Mouse (Mus musculus) CH12.LX (cell line): ENCODE data around the gene Npas3. TPM values are rescaled to one million over a fixed set of nuclear protein-coding genes. Genes with fewer than 3 reads are reported as not detected.

ENCODE experiments used
- DNase-seq: peaks from one replicate; pipeline ENCODE4 v3.0.0-alpha.2; 2013; ENCODE audit errors: extremely low read depth
- H3K27ac ChIP-seq: 2 replicates; pipeline ENCODE4 v1.5.1; 2012; ENCODE audit warnings: low read depth, mild to moderate bottlenecking, control low read depth, moderate library complexity; ENCODE audit not compliant: insufficient read depth
- H3K27me3 ChIP-seq: replicated peaks from 2 replicates; pipeline ENCODE3; 2012; ENCODE audit warnings: inconsistent platforms
- H3K36me3 ChIP-seq, 2 experiments: replicated peaks in 1 of 2; 2 replicates each; pipeline versions ENCODE3 to v1.6.1; 2012; ENCODE audit warnings: inconsistent platforms in 1 of 2, low read length in 1 of 2, mild to moderate bottlenecking in 1 of 2, mixed read lengths in 1 of 2, moderate library complexity in 1 of 2; ENCODE audit not compliant: control insufficient read depth in 1 of 2, insufficient read depth in 1 of 2
- H3K4me1 ChIP-seq, 2 experiments: 2 replicates each; pipeline ENCODE4 v1.6.1; 2012; ENCODE audit warnings: inconsistent platforms in 1 of 2, moderate library complexity in 1 of 2; ENCODE audit not compliant: insufficient read depth in 2 of 2, control insufficient read depth in 1 of 2
- H3K4me2 ChIP-seq: 2 replicates; pipeline ENCODE4 v1.6.1; 2012; ENCODE audit warnings: low read depth, mild to moderate bottlenecking, control low read depth; ENCODE audit not compliant: poor library complexity, insufficient read depth, severe bottlenecking
- H3K4me3 ChIP-seq, 3 experiments: fragments of 150-350 bp in 1 of 3; sonication (generic) in 1 of 3; replicated peaks in 1 of 3; 2 replicates each; pipeline versions ENCODE3 to v1.5.1; 2011 to 2012; ENCODE audit warnings: low read depth in 2 of 3, low read length in 2 of 3, mild to moderate bottlenecking in 2 of 3, moderate library complexity in 2 of 3, control low read depth in 1 of 3, improper control_type of control experiment in 1 of 3, inconsistent platforms in 1 of 3, mixed read lengths in 1 of 3; ENCODE audit not compliant: poor library complexity in 1 of 3
- H3K79me2 ChIP-seq: replicated peaks from 2 replicates; pipeline ENCODE4 v1.6.1; 2012; ENCODE audit warnings: mild to moderate bottlenecking, moderate library complexity; ENCODE audit not compliant: control insufficient read depth, poor library complexity, insufficient read depth, severe bottlenecking; ENCODE audit errors: extremely low read depth
- H3K9ac ChIP-seq: 2 replicates; pipeline ENCODE4 v1.6.1; 2012; ENCODE audit warnings: low read depth, mild to moderate bottlenecking, control low read depth, moderate library complexity; ENCODE audit not compliant: insufficient read depth
- H3K9me3 ChIP-seq: replicated peaks from 2 replicates; pipeline ENCODE3; 2012; ENCODE audit warnings: low read length, inconsistent platforms, mixed read lengths
- E2F4 ChIP-seq: IDR thresholded peaks from 2 replicates; pipeline ENCODE4 v1.6.1; 2011; ENCODE audit warnings: low read depth, low read length, improper control_type of control experiment; ENCODE audit not compliant: insufficient replicate concordance
- EP300 ChIP-seq: IDR thresholded peaks from 2 replicates; pipeline ENCODE4 v1.6.1; 2011; ENCODE audit warnings: low read length, improper control_type of control experiment
- ETS1 ChIP-seq: conservative IDR thresholded peaks from 2 replicates; pipeline ENCODE4 v1.6.1; 2012; ENCODE audit warnings: low read depth, mild to moderate bottlenecking, inconsistent platforms, low read length, improper control_type of control experiment, moderate library complexity
- GABPA ChIP-seq: IDR thresholded peaks from 2 replicates; pipeline ENCODE4 v1.6.1; 2012; ENCODE audit warnings: low read depth, low read length, improper control_type of control experiment, inconsistent platforms; ENCODE audit not compliant: insufficient replicate concordance
- HCFC1 ChIP-seq: IDR thresholded peaks from 2 replicates; pipeline ENCODE4 v1.6.1; 2012; ENCODE audit warnings: low read depth, mild to moderate bottlenecking, inconsistent platforms, low read length, improper control_type of control experiment
- IRF4 ChIP-seq: IDR thresholded peaks from 2 replicates; pipeline ENCODE4 v1.6.1; 2014; ENCODE audit warnings: low read depth, mild to moderate bottlenecking, inconsistent platforms, low read length, improper control_type of control experiment
- MYC ChIP-seq: IDR thresholded peaks from 2 replicates; pipeline ENCODE4 v1.6.1; 2011; ENCODE audit warnings: low read depth, mild to moderate bottlenecking, improper control_type of control experiment, low read length
- PAX5 ChIP-seq: IDR thresholded peaks from 2 replicates; pipeline ENCODE4 v1.6.1; 2012; ENCODE audit warnings: low read length, inconsistent platforms, mixed read lengths
- POLR2AphosphoS2 ChIP-seq: IDR thresholded peaks from 2 replicates; pipeline ENCODE4 v1.6.1; 2011; ENCODE audit warnings: low read depth, low read length, improper control_type of control experiment
- USF2 ChIP-seq: conservative IDR thresholded peaks from 2 replicates; pipeline ENCODE4 v1.6.1; 2011; ENCODE audit warnings: low read depth, low read length, improper control_type of control experiment
- dilution Hi-C: fragments of 300-500 bp; cut with MboI; formaldehyde crosslinking; loops from 2 replicates; pipeline ENCODE4 v1.14.3; 2020; ENCODE audit warnings: low sequenced_read_pairs; ENCODE audit not compliant: extremely low pct_unique_long_range_greater_than_20kb, extremely low pct_ligation_motif_present
- in situ Hi-C: fragments of 300-500 bp; cut with MboI; formaldehyde crosslinking; loops from 3 replicates; pipeline ENCODE4 v1.14.3; 2019; ENCODE audit warnings: low sequenced_read_pairs, low pct_ligation_motif_present, low pct_unique_long_range_greater_than_20kb, mixed read lengths
- polyA plus RNA-seq: library from polyadenylated mRNA; unstranded; fragments of >175 nt; gene quantifications from 2 replicates; pipeline ENCODE4 v1.2.1, GENCODE M21; 2012; ENCODE audit warnings: low read depth; ENCODE audit not compliant: insufficient read length
- total RNA-seq, 2 experiments: library from RNA; depleted of rRNA; stranded (reverse); fragments of 300-350 nt in 1 of 2; fragments of >200 nt in 1 of 2; gene quantifications; 2 replicates each; pipeline ENCODE4 v1.2.3; 2012 to 2014

The Npas3 gene
- total and polyA plus RNA-seq, 3 experiments, result 0.13 TPM; not detected in 1

GRCm38 (mm10) chr12:53423631-53424030 is 175.2 kb downstream of the Npas3 start:
- Histone ChIP-seq H3K36me3 (no peaks in the 10 kb centered on the region), H3K79me2 (no peaks in the 10 kb centered on the region), H3K9ac (no peak overlapping the region), H3K9me3 (no peaks in the 10 kb centered on the region), H3K4me3 (no peak overlapping the region), H3K27me3 (no peaks in the 10 kb centered on the region), H3K4me2 (no peak overlapping the region), H3K4me1 (peaks cover 0 to 2% of the 10 kb centered on the region in 2 experiments; a peak in 1 of 4 replicates), H3K27ac (no peak overlapping the region)
- dilution Hi-C loops (no loop called here), in situ Hi-C loops (no loop called here)
- no peak for TF ChIP-seq PAX5
- TF ChIP-seq, all 38 proteins: peak for 0
- DNase-seq, result no peak

- dilution Hi-C loops, result no loop called here
- no peak for DNase-seq
- TF ChIP-seq POLR2AphosphoS2 (no peak), GABPA (no peak), HCFC1 (no peak)
Observed at GRCm38 (mm10) chr12:53426006-53426405, 177.5 kb downstream of the Npas3 start.

GRCm38 (mm10) chr12:53427153-53427552 is 178.7 kb downstream of the Npas3 start:
- no peaks in the 10 kb centered on the region for H3K9me3 ChIP-seq
- no peaks in the 10 kb centered on the region for H3K27me3 ChIP-seq
- H3K36me3 ChIP-seq, result no peaks in the 10 kb centered on the region
- no peaks in the 10 kb centered on the region for H3K79me2 ChIP-seq
- DNase-seq, result no peak
- in situ Hi-C loops, result no loop called here
- TF ChIP-seq ETS1 (no peak), EP300 (no peak), MYC (no peak), HCFC1 (no peak), E2F4 (no peak), USF2 (no peak), IRF4 (no peak)
- dilution Hi-C loops, result no loop called here
- H3K27ac ChIP-seq, result no peak overlapping the region
- H3K9ac ChIP-seq, result no peak overlapping the region
- peaks cover 0 to 2% of the 10 kb centered on the region in 2 experiments; a peak in 1 of 4 replicates for H3K4me1 ChIP-seq
- H3K4me3 ChIP-seq, result no peak overlapping the region
- no peak overlapping the region for H3K4me2 ChIP-seq

More at GRCm38 (mm10) chr12:53426006-53426405, 177.5 kb downstream of the Npas3 start:
- in situ Hi-C loops, result no loop called here
- Histone ChIP-seq H3K36me3 (no peaks in the 10 kb centered on the region), H3K27ac (no peak overlapping the region), H3K27me3 (no peaks in the 10 kb centered on the region), H3K4me3 (no peak overlapping the region), H3K4me2 (no peak overlapping the region), H3K9me3 (no peaks in the 10 kb centered on the region), H3K4me1 (peaks cover 0 to 2% of the 10 kb centered on the region in 2 experiments; a peak in 1 of 4 replicates), H3K79me2 (no peaks in the 10 kb centered on the region), H3K9ac (no peak overlapping the region)
